Mouse (Mus musculus): ENCODE data around the gene Pdpr. TPM values are rescaled to one million over a fixed set of nuclear protein-coding genes. Genes with fewer than 3 reads are reported as not detected.
"Not testable (repeated sequence)": the region's sequence is repeated elsewhere in the genome, so short reads cannot be mapped to it uniquely, and the experiment has no call there.

The Pdpr gene
- total RNA-seq, 2 experiments from 2014 or later: 111 to 130 TPM

DNA sequence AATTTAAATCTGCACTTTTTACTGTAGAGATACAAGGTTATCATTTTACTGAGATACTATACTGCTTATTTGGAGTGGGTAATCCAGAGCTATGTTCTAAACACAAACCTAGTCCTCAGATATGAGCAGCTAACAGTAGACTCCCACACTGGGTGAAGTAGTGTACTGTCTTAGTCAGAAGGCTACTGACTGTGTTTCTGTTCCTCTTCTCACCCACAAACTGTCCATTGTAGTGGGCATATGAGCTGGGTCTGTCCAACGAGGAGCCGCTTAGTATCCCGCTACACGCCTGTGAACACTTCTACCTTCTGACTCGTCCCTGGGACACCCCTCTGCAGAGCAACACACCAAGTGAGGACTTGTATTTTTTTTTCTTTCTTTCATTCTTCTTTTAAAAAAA lies 20.5 kb downstream of the Pdpr start:
- Histone ChIP-seq H3K4me3 (no peak overlapping the region), H3K27ac (no peak overlapping the region)
- DNase-seq: no peak
- intact Hi-C loops (cut with DNase I): no loop called here
- no peak for TF ChIP-seq CTCF (IDR thresholded peaks at IDR 0.05)

- DNase-seq: no peak
- H3K27ac ChIP-seq: no peak overlapping the region
- no peak overlapping the region for H3K4me3 ChIP-seq
- TF ChIP-seq CTCF (IDR thresholded peaks at IDR 0.05): no peak
- intact Hi-C loops (cut with DNase I): no loop called here
Measured at GRCm38 (mm10) chr8:111119481-111119880, 25.1 kb downstream of the Pdpr start.

GRCm38 (mm10) chr8:111130756-111131155 lies 36.3 kb downstream of the Pdpr start:
- Histone ChIP-seq H3K4me3 (no peak overlapping the region), H3K27ac (no peak overlapping the region)
- intact Hi-C loops (cut with DNase I): no loop called here
- no peak for DNase-seq
- no peak for TF ChIP-seq CTCF (IDR thresholded peaks at IDR 0.05)

DNA sequence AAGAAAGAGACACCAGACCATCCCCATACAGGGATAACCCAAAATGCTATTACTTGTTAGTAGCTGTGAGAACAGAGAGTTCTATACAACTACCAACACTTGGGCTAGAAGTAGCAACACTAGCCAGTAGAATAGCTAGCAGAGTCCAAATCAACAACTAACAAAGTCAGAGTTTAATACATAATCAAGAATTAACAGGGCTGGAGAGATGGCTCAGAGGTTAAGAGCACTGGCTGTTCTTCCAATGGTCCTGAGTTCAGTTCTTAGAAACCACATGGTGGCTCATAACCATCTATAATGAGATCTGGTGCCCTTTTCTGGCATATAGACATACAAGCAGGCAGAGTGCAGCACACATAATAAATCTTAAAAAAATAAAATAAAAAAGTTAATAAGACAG lies 48.1 kb downstream of the Pdpr start:
- no peak overlapping the region for H3K27ac ChIP-seq
- intact Hi-C loops (cut with DNase I): loop anchor here (2.0 kb wide), 1 partner anchor 46 kb away; no protein-coding TSS in a partner anchor
- TF ChIP-seq CTCF (IDR thresholded peaks at IDR 0.05): no peak

GRCm38 (mm10) chr8:111144901-111145459 lies 50.5 kb downstream of the Pdpr start:
- intact Hi-C loops (cut with DNase I): not testable (repeated sequence)
- DNase-seq: peak; percentile 47
- peak overlapping the region; percentile 97 for H3K4me3 ChIP-seq
- H3K27ac ChIP-seq: peak overlapping the region; percentile 97

More for the DNA sequence above, 48.1 kb downstream of the Pdpr start:
- no peak overlapping the region for H3K4me3 ChIP-seq
- DNase-seq: no peak

DNA sequence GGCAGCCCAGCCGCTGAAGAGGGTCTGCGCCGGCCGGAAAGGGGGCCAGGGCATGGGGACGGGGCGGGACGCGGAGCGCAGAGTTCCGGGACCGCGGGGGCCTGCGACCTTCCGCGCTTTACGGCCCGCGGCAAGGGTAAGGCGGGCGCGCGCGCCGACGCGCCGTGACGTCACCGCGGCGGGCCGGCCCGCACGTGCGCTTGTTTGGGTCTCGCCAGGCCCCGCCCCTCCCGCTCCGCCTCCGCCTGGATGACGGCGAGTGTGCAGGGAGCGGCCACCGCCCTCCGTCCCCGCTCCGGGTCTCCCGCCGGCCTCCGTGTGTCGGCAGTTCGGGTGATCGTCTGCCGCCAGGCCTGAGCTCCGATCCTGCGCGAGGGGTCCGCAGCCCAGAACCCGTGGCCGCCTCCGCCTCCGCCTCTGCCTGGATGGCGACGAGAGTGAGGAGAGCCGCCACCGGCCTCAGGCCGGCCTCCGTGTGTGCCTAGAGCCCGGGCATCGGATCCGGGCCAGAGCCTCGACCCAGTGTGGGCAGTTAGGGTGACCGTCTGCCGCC lies 51.1 kb downstream of the Pdpr start:
- peak overlapping the region; percentile 97 for H3K4me3 ChIP-seq
- H3K27ac ChIP-seq: peak overlapping the region; percentile 97
- peak; percentile 98 for DNase-seq
- intact Hi-C loops (cut with DNase I): not testable (repeated sequence)

- no peak for DNase-seq
- no peak for TF ChIP-seq CTCF (IDR thresholded peaks at IDR 0.05)
- H3K27ac ChIP-seq: no peak overlapping the region
- no peak overlapping the region for H3K4me3 ChIP-seq
- intact Hi-C loops (cut with DNase I): loop anchor here (10.0 kb wide), 2 partner anchors 99 to 129 kb away; partner anchors contain the start of gene Glg1
Measured at GRCm38 (mm10) chr8:111155721-111156436, 61.4 kb downstream of the Pdpr start.

DNA sequence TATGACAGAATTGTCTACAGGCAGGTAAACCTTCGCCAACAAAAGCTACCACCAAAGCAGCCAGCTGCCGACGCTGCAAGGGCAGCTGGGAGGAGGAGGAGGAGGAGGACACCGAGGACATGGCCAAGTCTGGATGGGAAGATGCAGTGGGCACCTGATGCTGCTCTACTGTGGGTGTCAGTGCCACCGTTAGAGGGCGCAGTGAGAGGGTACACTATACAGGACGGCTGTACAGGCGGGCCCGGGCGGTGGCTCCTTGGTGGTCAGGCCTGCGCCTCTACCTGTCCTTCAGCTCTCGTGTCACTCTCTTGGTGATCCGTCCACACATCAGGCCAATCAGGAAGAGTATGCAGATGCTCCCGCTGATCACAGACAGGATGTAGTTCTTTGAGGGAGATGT lies 63.2 kb downstream of the Pdpr start:
- DNase-seq: peak; percentile 66
- TF ChIP-seq CTCF (IDR thresholded peaks at IDR 0.05): peak; percentile 70
- Histone ChIP-seq H3K4me3 (no peak overlapping the region), H3K27ac (no peak overlapping the region)
- intact Hi-C loops (cut with DNase I): loop anchor here (10.0 kb wide), 2 partner anchors 97 to 127 kb away; partner anchors contain the start of gene Glg1

GRCm38 (mm10) chr8:111171661-111172060 lies 77.2 kb downstream of the Pdpr start:
- intact Hi-C loops (cut with DNase I): no loop called here
- H3K4me3 ChIP-seq: no peak overlapping the region
- TF ChIP-seq CTCF (IDR thresholded peaks at IDR 0.05): no peak
- no peak overlapping the region for H3K27ac ChIP-seq
- DNase-seq: no peak

DNA sequence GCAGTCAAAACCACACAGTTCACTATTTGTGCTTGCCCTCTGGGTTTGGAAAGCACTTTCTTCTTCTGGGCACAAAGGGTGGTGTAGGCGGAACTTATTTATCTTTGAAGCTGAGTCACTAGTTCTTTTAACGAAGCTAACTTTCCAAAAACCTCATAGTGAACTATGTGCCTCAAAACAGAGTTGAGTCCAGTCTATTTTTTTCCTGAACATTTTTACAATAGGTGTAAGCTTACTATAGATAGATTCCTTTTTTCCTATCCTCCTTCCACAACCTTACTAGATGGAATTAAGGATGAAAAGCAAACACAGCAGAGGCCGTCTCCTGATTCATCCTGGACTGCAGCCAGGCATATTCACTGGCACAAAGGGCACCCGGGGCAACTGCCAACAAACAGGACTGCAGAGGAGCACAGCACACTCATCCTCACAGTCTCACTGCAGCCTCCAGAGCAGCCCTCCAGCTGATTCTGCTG lies 91.1 kb downstream of the Pdpr start:
- TF ChIP-seq CTCF (IDR thresholded peaks at IDR 0.05): no peak
- Histone ChIP-seq H3K4me3 (no peak overlapping the region), H3K27ac (no peak overlapping the region)
- peak; percentile 48 for DNase-seq
- intact Hi-C loops (cut with DNase I): no loop called here

Other genes with a start within 250 kb of the Pdpr start
- 10 to 100 TPM; 60.3 to 64.2 TPM for gene Cog4, start 248.0 kb upstream of the Pdpr start, total RNA-seq (2021)
- 10 to 100 TPM; 16.9 to 19.7 TPM for gene Sf3b3, start 247.8 kb upstream of the Pdpr start, total RNA-seq (2021)
- gene Fuk, start 192.1 kb upstream of the Pdpr start, total RNA-seq (2021): 1 to 10 TPM; 4.4 TPM
- gene St3gal2, start 174.7 kb upstream of the Pdpr start, total RNA-seq (2021): 10 to 100 TPM; 46.4 to 51.0 TPM
- gene Ddx19a, start 96.8 kb upstream of the Pdpr start, total RNA-seq (2021): 10 to 100 TPM; 29.4 to 30.2 TPM
- gene Ddx19b, start 62.9 kb upstream of the Pdpr start, total RNA-seq (2021): 10 to 100 TPM; 11.4 to 13.0 TPM
- 10 to 100 TPM; 50.5 to 54.2 TPM for gene Aars, start 61.5 kb upstream of the Pdpr start, total RNA-seq (2021)
- not detected for gene Exosc6, start 38.3 kb upstream of the Pdpr start, total RNA-seq (2021)
- 1 to 10 TPM in 1 of 2 experiments, under 1 TPM in 1; 0.36 to 1.1 TPM for gene Clec18a, start 2.2 kb upstream of the Pdpr start, total RNA-seq (2021)
- gene Glg1, start 164.6 kb downstream of the Pdpr start, total RNA-seq (2021): 10 to 100 TPM; 31.1 to 39.6 TPM
- gene Rfwd3, start 205.6 kb downstream of the Pdpr start, total RNA-seq (2021): 1 to 10 TPM; 4.5 to 5.2 TPM
- 1 to 10 TPM in 1 of 2 experiments, under 1 TPM in 1; 0.77 to 1.4 TPM for gene Mlkl, start 243.5 kb downstream of the Pdpr start, total RNA-seq (2021)

All from gastrocnemius, adult 2 months (tissue).